Mouse (Mus musculus) heart, postnatal 0 days (tissue): ENCODE results near the gene L1cam. TPM values are rescaled to one million over a fixed set of nuclear protein-coding genes. Genes with fewer than 3 reads are reported as not detected.

Source experiments
- ATAC-seq: fragments of 200-750 bp; cut with Nextera tagmentation; 2 replicates; pipeline ENCODE4 v1.8.0; 2017; ENCODE audit warnings: low read depth, moderate number of reproducible peaks, moderate library complexity; ENCODE audit not compliant: insufficient read depth
- DNase-seq: peaks from one replicate; pipeline ENCODE4 v3.0.0-alpha.2; 2016; ENCODE audit warnings: low spot score
- H3K27ac ChIP-seq: fragments of 300-500 bp; sonication (generic); 2 replicates; pipeline ENCODE4 v1.5.1; 2014; ENCODE audit warnings: low read depth, mild to moderate bottlenecking
- H3K27me3 ChIP-seq: fragments of 300-500 bp; sonication (generic); 2 replicates; pipeline ENCODE4 v1.6.1; 2014; ENCODE audit warnings: low read length, mixed read lengths; ENCODE audit not compliant: control insufficient read depth, insufficient read depth
- H3K36me3 ChIP-seq: fragments of 300-500 bp; sonication (generic); replicated peaks from 2 replicates; pipeline ENCODE4 v1.6.1; 2014; ENCODE audit warnings: low read length, mixed read lengths; ENCODE audit not compliant: control insufficient read depth, insufficient read depth
- H3K4me1 ChIP-seq: fragments of 300-500 bp; sonication (generic); 2 replicates; pipeline ENCODE4 v1.6.1; 2014; ENCODE audit warnings: antibody characterized with exemption; ENCODE audit not compliant: control insufficient read depth, insufficient read depth
- H3K4me2 ChIP-seq: fragments of 300-500 bp; sonication (generic); 2 replicates; pipeline ENCODE4 v1.6.1; 2014; ENCODE audit warnings: low read depth, mild to moderate bottlenecking, low read length, moderate library complexity
- H3K4me3 ChIP-seq: fragments of 300-500 bp; sonication (generic); 2 replicates; pipeline ENCODE4 v1.5.1; 2014; ENCODE audit warnings: low read depth, low read length
- H3K9ac ChIP-seq: fragments of 300-500 bp; sonication (generic); replicated peaks from 2 replicates; pipeline ENCODE4 v1.6.1; 2014; ENCODE audit warnings: low read depth, low read length, mixed read lengths
- H3K9me3 ChIP-seq: fragments of 300-500 bp; sonication (generic); replicated peaks from 2 replicates; pipeline ENCODE4 v1.6.1; 2016; ENCODE audit warnings: low read length; ENCODE audit not compliant: control insufficient read depth
- CTCF ChIP-seq: IDR thresholded peaks from 2 replicates; pipeline ENCODE4 v1.5.1; 2016; ENCODE audit warnings: antibody characterized with exemption, control low read depth, low read depth
- EP300 ChIP-seq: IDR thresholded peaks from 2 replicates; pipeline ENCODE4 v1.6.1; 2016; ENCODE audit warnings: antibody characterized with exemption, low read depth
- WGBS: fragments of 180-500 bp; shearing (Covaris S2); extraction: QIAGEN DNeasy Blood & Tissue Kit; methylation state at CpG from one replicate; pipeline ENCODE4 v1.1.7; 2014; 5-methylcytosine and 5-hydroxymethylcytosine counted together
- polyA plus RNA-seq: library from polyadenylated mRNA; unstranded; fragments of >200 nt; fragmentation: Nextera tagmentation; extraction: Ambion mirVana; gene quantifications from 2 replicates; pipeline ENCODE4 v1.2.1, GENCODE M21; 2015
- total RNA-seq: library from RNA; depleted of rRNA; stranded (reverse); fragments of >200 nt; gene quantifications from 2 replicates; pipeline ENCODE4 v1.2.3, GENCODE M21; 2014; ENCODE audit warnings: low replicate concordance

Gene L1cam
- total and polyA plus RNA-seq, 2 experiments from 2014 or later, result 0.05 to 0.42 TPM

DNA sequence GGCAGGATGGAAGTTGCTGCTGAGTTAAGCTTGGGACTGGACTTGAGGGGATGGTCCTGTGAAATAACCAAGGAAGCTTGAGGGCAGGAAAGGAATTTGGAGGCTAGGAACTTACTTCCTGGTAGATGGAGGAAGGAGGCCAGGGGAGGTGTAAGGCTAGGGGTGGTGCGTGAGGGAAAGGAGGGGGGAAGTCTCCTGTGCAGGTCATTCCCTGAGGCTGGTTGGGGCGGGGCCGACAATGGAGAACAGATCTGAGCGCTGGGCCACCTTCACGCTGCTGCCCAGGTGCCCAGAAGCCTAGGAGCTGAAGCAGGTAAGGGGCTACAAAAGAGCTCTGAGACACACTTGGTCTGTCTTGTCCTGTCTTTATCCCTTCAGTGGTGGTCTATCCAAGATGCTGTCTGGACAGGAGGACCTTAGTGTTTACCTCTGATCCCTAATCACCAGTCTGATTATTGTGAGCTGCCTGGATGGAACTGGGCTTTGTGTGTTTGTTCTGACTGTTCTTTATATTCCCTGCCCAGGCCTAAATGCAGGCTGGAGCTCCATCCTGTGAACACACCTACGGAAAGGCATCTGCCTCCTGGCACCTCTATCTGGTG is 4.3 kb downstream of the L1cam start, which contains the start of gene Avpr2:
Gene Avpr2 (plus strand): TSS at position 552 of the 602 bp plus-strand sequence.
- DNase-seq (no peak), ATAC-seq (no peak)
- H3K27ac ChIP-seq, result no peak within 1 kb of the TSS
- WGBS, result 77% methylated on average over 5 of the region's 6 CpGs
- no peaks in the 10 kb centered on the region for H3K36me3 ChIP-seq
- TF ChIP-seq EP300 (no peak), CTCF (no peak)
- H3K9ac ChIP-seq, result no peak within 1 kb of the TSS
- H3K9me3 ChIP-seq, result no peaks in the 10 kb centered on the region
- no peaks in the 10 kb centered on the region for H3K4me1 ChIP-seq
- 0 out of 2 replicates have a peak, but pooled peaks cover 3% of the 10 kb centered on the region for H3K27me3 ChIP-seq
- H3K4me2 ChIP-seq, result no peak within 1 kb of the TSS
- H3K4me3 ChIP-seq, result no peak within 1 kb of the TSS

DNA sequence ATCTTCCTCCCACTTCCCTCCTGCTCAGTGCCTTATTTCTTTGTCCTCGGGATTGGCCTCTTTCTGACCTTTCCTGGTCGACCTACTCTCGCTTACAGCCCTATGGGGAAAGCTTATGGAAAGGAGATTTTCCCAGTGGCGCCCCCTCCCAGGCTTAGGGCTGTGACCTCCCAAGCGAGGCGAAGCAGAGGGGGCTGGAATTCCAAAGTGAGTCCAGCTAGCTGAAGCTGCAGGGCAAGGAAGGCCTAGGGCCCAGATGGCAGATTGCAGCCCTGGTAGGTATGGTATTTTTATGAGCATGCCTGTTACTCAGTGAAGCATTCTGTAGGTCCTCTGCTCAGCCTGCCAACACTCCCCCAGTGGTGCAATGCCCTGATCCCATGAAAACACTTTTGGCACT is 14.4 kb downstream of the L1cam start:
- no peak overlapping the region for H3K4me2 ChIP-seq

GRCm38 (mm10) chrX:73881036-73881427 is 14.9 kb downstream of the L1cam start:
- Histone ChIP-seq H3K36me3 (no peaks in the 10 kb centered on the region), H3K27me3 (peaks cover 20% of the 10 kb centered on the region), H3K9me3 (no peaks in the 10 kb centered on the region), H3K4me1 (no peaks in the 10 kb centered on the region), H3K27ac (no peak overlapping the region), H3K4me3 (peak overlapping the region; percentile 35), H3K4me2 (peak overlapping the region; percentile 57), H3K9ac (no peak overlapping the region)
- TF ChIP-seq CTCF, result no peak
- no peak for TF ChIP-seq EP300
- no peak for DNase-seq
- ATAC-seq, result no peak
- 29% methylated on average over 16 of the region's 16 CpGs for WGBS

More for the DNA sequence above, 14.4 kb downstream of the L1cam start:
- H3K4me3 ChIP-seq, result no peak overlapping the region
- 36% methylated on average over 6 of the region's 6 CpGs for WGBS
- H3K9me3 ChIP-seq, result no peaks in the 10 kb centered on the region
- H3K27ac ChIP-seq, result no peak overlapping the region
- H3K9ac ChIP-seq, result no peak overlapping the region
- peaks cover 20% of the 10 kb centered on the region for H3K27me3 ChIP-seq
- ATAC-seq, result no peak
- DNase-seq, result no peak
- no peaks in the 10 kb centered on the region for H3K36me3 ChIP-seq
- H3K4me1 ChIP-seq, result no peaks in the 10 kb centered on the region
- TF ChIP-seq EP300, result no peak
- no peak for TF ChIP-seq CTCF

DNA sequence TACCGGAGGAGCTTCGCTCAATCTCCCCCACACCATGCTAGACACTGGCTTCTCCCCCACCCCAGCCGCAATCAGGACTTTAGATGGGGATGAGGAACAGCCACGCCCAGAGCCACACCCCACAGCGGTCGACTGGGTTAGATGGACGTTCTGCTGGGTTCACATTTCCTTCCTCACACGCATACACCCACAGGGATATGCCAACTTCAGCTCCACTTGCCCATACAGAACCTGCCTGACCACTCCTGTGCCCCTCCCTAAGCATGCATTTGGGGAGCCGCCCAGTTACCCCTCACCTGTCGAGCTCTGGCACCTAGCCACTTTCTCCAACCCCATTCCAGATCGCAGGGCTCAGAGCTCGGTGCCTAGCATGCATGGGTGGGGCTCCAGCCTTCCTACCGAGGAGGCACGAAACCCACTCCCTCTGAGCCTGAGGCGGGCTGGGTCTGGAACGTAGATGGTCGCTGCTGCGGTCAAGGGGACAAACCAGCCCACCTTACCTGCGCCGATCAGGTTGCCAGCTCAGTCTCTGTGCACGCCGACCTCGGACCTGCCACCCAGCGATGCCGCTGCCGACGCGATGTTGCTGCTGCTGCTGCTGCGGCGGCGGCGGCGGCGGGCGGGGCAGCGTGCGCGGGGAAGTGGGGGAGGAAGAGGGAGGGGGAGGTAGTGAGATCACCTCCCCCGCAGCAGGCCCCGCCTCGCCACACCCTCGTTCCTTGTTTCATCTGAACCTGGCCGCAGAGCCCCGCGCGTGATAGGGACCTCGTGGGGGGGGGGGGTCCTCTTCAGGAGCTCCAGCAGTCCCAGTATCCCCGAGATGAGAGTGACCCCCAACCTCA is 15.5 kb downstream of the L1cam start:
- H3K27me3 ChIP-seq, result peaks cover 20% of the 10 kb centered on the region
- no peak for ATAC-seq

DNA sequence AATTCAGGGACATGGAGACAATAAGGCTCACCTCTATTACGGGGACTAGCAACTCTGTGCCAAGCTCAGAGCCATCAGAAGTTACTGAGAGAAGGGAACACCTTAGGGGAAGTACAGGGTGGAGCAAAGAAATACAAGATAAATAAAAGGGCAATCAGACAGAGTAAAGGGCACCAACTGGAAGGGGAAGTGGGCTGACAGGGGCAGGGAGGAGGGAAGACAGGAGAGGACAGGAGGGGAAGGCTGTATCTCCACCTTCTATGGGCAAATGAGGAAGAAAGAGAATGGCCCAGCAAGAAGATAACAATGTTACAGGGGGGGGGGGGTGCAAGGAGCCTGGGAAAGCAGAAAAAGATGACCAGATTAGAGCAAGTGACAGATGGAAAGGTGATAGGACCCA is 18.9 kb downstream of the L1cam start:
- no peak overlapping the region for H3K4me2 ChIP-seq
- ATAC-seq, result no peak
- H3K9ac ChIP-seq, result no peak overlapping the region
- H3K9me3 ChIP-seq, result no peaks in the 10 kb centered on the region
- TF ChIP-seq CTCF (no peak), EP300 (no peak)
- H3K27me3 ChIP-seq, result peaks cover 20% of the 10 kb centered on the region
- no peak overlapping the region for H3K4me3 ChIP-seq
- no peaks in the 10 kb centered on the region for H3K36me3 ChIP-seq
- H3K27ac ChIP-seq, result no peak overlapping the region
- DNase-seq, result no peak
- no peaks in the 10 kb centered on the region for H3K4me1 ChIP-seq
- 60% methylated on average over 1 of the region's 1 CpGs for WGBS

More for the DNA sequence above, 15.5 kb downstream of the L1cam start:
- H3K36me3 ChIP-seq, result no peaks in the 10 kb centered on the region
- H3K9ac ChIP-seq, result no peak overlapping the region
- 16% methylated on average over 34 of the region's 48 CpGs for WGBS
- no peak overlapping the region for H3K27ac ChIP-seq
- TF ChIP-seq EP300, result no peak
- TF ChIP-seq CTCF, result no peak
- no peak for DNase-seq
- H3K4me2 ChIP-seq, result peak overlapping the region; percentile 57
- H3K9me3 ChIP-seq, result no peaks in the 10 kb centered on the region
- no peaks in the 10 kb centered on the region for H3K4me1 ChIP-seq
- H3K4me3 ChIP-seq, result peak overlapping the region; percentile 35
